Mouse (Mus musculus) heart, adult 2 months (tissue): ENCODE data around the gene Gpatch1. TPM values are rescaled to one million over a fixed set of nuclear protein-coding genes. Genes with fewer than 3 reads are reported as not detected.

Experiments
- DNase-seq, 2 experiments: peaks; one replicate each; pipeline ENCODE4 v3.0.0; 2021
- H3K27ac ChIP-seq: fragments of 200-600 bp; 2 replicates; pipeline ENCODE4 v1.8.1; 2022
- H3K27me3 ChIP-seq: fragments of 200-500 bp; 2 replicates; pipeline ENCODE4 v1.6.1; 2012; ENCODE audit warnings: mild to moderate bottlenecking, low read length, inconsistent platforms, mixed read lengths; ENCODE audit not compliant: control insufficient read depth, insufficient read depth
- H3K36me3 ChIP-seq: fragments of 200-500 bp; 2 replicates; pipeline ENCODE4 v1.6.1; 2012; ENCODE audit warnings: low read length, inconsistent platforms; ENCODE audit not compliant: control insufficient read depth, insufficient read depth
- H3K4me1 ChIP-seq: fragments of 200-500 bp; 2 replicates; pipeline ENCODE4 v1.6.1; 2011; ENCODE audit warnings: low read length; ENCODE audit not compliant: control insufficient read depth, insufficient read depth
- H3K4me3 ChIP-seq: fragments of 200-600 bp; 2 replicates; pipeline ENCODE4 v1.8.1; 2022
- H3K79me2 ChIP-seq: fragments of 200-500 bp; replicated peaks from 2 replicates; pipeline ENCODE4 v1.6.1; 2012; ENCODE audit warnings: mild to moderate bottlenecking, inconsistent platforms, low read length, moderate library complexity, mixed read lengths; ENCODE audit not compliant: control insufficient read depth, insufficient read depth
- H3K9ac ChIP-seq: fragments of 200-500 bp; 2 replicates; pipeline ENCODE4 v1.6.1; 2012; ENCODE audit warnings: low read depth, mild to moderate bottlenecking, control low read depth, inconsistent platforms, low read length, mixed read lengths
- CTCF ChIP-seq: fragments of 200-600 bp; IDR thresholded peaks from 2 replicates; pipeline ENCODE4 v1.8.1; 2022; ENCODE audit warnings: antibody characterized with exemption, mild to moderate bottlenecking, moderate library complexity
- EP300 ChIP-seq: fragments of 200-500 bp; IDR thresholded peaks from 2 replicates; pipeline ENCODE4 v1.6.1; 2011; ENCODE audit warnings: low read depth, low read length, control low read depth; ENCODE audit not compliant: insufficient read depth
- POLR2A ChIP-seq: fragments of 200-500 bp; IDR thresholded peaks from 2 replicates; pipeline ENCODE4 v1.6.1; 2011; ENCODE audit warnings: mild to moderate bottlenecking, low read depth, low read length, control low read depth; ENCODE audit not compliant: insufficient read depth
- WGBS: fragments of 180-500 bp; shearing (Covaris S2); methylation state at CpG from one replicate; pipeline ENCODE4 v1.1.7; 2018; 5-methylcytosine and 5-hydroxymethylcytosine counted together
- intact Hi-C: fragments of 180-260 bp; cut with DNase I; formaldehyde crosslinking; loops from one replicate; pipeline ENCODE4 v1.15.1; 2025
- polyA plus RNA-seq: library from polyadenylated mRNA; depleted of rRNA; stranded (reverse); fragments of >200 nt; gene quantifications from 2 replicates; pipeline ENCODE4 v1.2.3, GENCODE M21; 2012
- total RNA-seq, 2 experiments: library from RNA; stranded (reverse); gene quantifications; 2 replicates each; pipeline ENCODE4 v1.2.3; 2021

The Gpatch1 gene
- total and polyA plus RNA-seq, 3 experiments: 3.9 to 12.5 (median 11.6) TPM

GRCm38 (mm10) chr7:35314156-35314555 is 4.1 kb downstream of the Gpatch1 start:
- peaks cover 4% of the 10 kb centered on the region for H3K4me1 ChIP-seq
- H3K4me3 ChIP-seq: no peak overlapping the region
- intact Hi-C loops: no loop called here
- DNase-seq: no peak
- H3K27ac ChIP-seq: no peak overlapping the region
- H3K9ac ChIP-seq: no peak overlapping the region
- H3K27me3 ChIP-seq: no peaks in the 10 kb centered on the region
- TF ChIP-seq POLR2A (no peak), CTCF (no peak), EP300 (no peak)
- no peaks in the 10 kb centered on the region for H3K36me3 ChIP-seq
- H3K79me2 ChIP-seq: no peaks in the 10 kb centered on the region; the same call in 1 of the 2 replicates

DNA sequence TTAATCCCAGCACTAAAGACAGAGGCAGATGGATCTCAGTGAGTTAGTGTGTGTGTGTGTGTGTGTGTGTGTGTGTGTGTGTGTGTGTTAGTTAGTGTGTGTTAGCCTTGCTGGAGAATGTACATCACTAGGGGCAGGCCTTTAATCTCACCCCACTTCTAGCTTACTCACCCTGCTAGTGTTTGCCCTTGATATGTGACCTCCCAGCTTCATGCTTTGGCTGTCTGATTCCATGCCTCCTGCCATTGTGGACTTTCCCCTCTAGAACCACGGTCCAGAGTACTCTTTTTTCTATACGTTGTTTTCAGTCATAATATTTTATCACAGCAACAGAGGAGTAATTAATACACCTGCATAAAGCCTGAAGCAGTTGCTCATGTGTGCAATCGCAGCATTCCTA is 7.0 kb downstream of the Gpatch1 start:
- Histone ChIP-seq H3K79me2 (no peaks in the 10 kb centered on the region), H3K4me3 (no peak overlapping the region), H3K4me1 (no peaks in the 10 kb centered on the region), H3K36me3 (no peaks in the 10 kb centered on the region), H3K9ac (no peak overlapping the region), H3K27ac (no peak overlapping the region), H3K27me3 (no peaks in the 10 kb centered on the region)
- DNase-seq: no peak
- 88% methylated on average over 3 of the region's 3 CpGs for WGBS
- intact Hi-C loops: no loop called here
- TF ChIP-seq CTCF (no peak), EP300 (no peak), POLR2A (no peak)

DNA sequence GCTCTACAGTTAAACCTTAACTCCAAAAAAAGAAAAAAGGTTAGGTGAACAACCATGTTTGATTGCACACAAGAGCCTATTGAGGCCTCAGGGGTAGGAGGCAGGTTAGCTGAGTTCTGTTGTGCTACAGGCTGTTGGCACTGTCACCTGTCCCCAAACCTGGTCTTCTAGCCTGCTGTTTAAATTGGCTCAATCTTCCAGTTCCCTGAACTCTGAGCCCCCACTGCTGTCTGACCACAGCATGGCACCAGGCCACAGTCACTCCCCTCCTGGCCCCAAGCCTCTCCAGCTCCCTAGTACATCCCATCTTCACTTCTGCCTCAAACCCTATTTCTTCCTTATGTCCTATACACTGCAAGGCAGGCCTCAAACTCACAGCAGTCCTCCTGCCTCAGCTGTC is 17.4 kb downstream of the Gpatch1 start:
- Histone ChIP-seq H3K9ac (no peak overlapping the region), H3K4me1 (no peaks in the 10 kb centered on the region), H3K27ac (no peak overlapping the region), H3K36me3 (no peaks in the 10 kb centered on the region), H3K27me3 (no peaks in the 10 kb centered on the region), H3K4me3 (no peak overlapping the region), H3K79me2 (no peaks in the 10 kb centered on the region)
- intact Hi-C loops: no loop called here
- TF ChIP-seq CTCF (no peak), POLR2A (no peak), EP300 (no peak)
- DNase-seq: no peak

- WGBS: 65% methylated on average over 8 of the region's 8 CpGs
- H3K36me3 ChIP-seq: no peaks in the 10 kb centered on the region
Measured at GRCm38 (mm10) chr7:35299656-35300055, 18.6 kb downstream of the Gpatch1 start.

GRCm38 (mm10) chr7:35297886-35298285 is 20.4 kb downstream of the Gpatch1 start:
- no peaks in the 10 kb centered on the region for H3K36me3 ChIP-seq
- 92% methylated on average over 5 of the region's 5 CpGs for WGBS

More at GRCm38 (mm10) chr7:35299656-35300055, 18.6 kb downstream of the Gpatch1 start:
- no peak overlapping the region for H3K4me3 ChIP-seq
- intact Hi-C loops: loop anchor here (5.0 kb wide), 1 partner anchor 93 kb away; no protein-coding TSS in a partner anchor
- H3K4me1 ChIP-seq: no peaks in the 10 kb centered on the region
- H3K79me2 ChIP-seq: no peaks in the 10 kb centered on the region
- H3K27ac ChIP-seq: no peak overlapping the region
- H3K9ac ChIP-seq: no peak overlapping the region
- H3K27me3 ChIP-seq: no peaks in the 10 kb centered on the region
- no peak for DNase-seq
- TF ChIP-seq EP300: no peak
- TF ChIP-seq CTCF: no peak
- no peak for TF ChIP-seq POLR2A

GRCm38 (mm10) chr7:35295631-35296030 is 22.6 kb downstream of the Gpatch1 start:
- Histone ChIP-seq H3K27ac (no peak overlapping the region), H3K79me2 (no peaks in the 10 kb centered on the region), H3K27me3 (no peaks in the 10 kb centered on the region), H3K4me1 (no peaks in the 10 kb centered on the region), H3K36me3 (no peaks in the 10 kb centered on the region), H3K4me3 (no peak overlapping the region), H3K9ac (no peak overlapping the region)
- intact Hi-C loops: loop anchor here (5.0 kb wide), 1 partner anchor 97 kb away; no protein-coding TSS in a partner anchor
- no peak for DNase-seq
- TF ChIP-seq EP300 (no peak), CTCF (no peak), POLR2A (no peak)
- 90% methylated on average over 2 of the region's 2 CpGs for WGBS

More at GRCm38 (mm10) chr7:35297886-35298285, 20.4 kb downstream of the Gpatch1 start:
- H3K27ac ChIP-seq: no peak overlapping the region
- H3K9ac ChIP-seq: no peak overlapping the region
- H3K4me1 ChIP-seq: no peaks in the 10 kb centered on the region
- DNase-seq: no peak
- no peaks in the 10 kb centered on the region for H3K27me3 ChIP-seq
- no peak for TF ChIP-seq POLR2A
- TF ChIP-seq CTCF: peak; percentile 53
- no peak overlapping the region for H3K4me3 ChIP-seq
- intact Hi-C loops: loop anchor here (5.0 kb wide), 1 partner anchor 94 kb away; no protein-coding TSS in a partner anchor
- H3K79me2 ChIP-seq: no peaks in the 10 kb centered on the region

GRCm38 (mm10) chr7:35293464-35293863 is 24.8 kb downstream of the Gpatch1 start:
- H3K27me3 ChIP-seq: no peaks in the 10 kb centered on the region
- intact Hi-C loops: no loop called here
- H3K79me2 ChIP-seq: no peaks in the 10 kb centered on the region
- 91% methylated on average over 13 of the region's 13 CpGs for WGBS
- no peaks in the 10 kb centered on the region for H3K4me1 ChIP-seq
- H3K4me3 ChIP-seq: no peak overlapping the region
- TF ChIP-seq EP300 (no peak), POLR2A (no peak), CTCF (no peak)
- no peak overlapping the region for H3K27ac ChIP-seq
- H3K9ac ChIP-seq: no peak overlapping the region
- no peak for DNase-seq
- no peaks in the 10 kb centered on the region for H3K36me3 ChIP-seq
